Mouse (Mus musculus) bone marrow, adult 2 months (tissue): Measurements from ENCODE around the gene Dennd1a.

Source experiments
- CTCF ChIP-seq: fragments of 200-500 bp; IDR thresholded peaks from 2 replicates; pipeline ENCODE4 v1.5.1; 2011; ENCODE audit warnings: low read length, control low read depth; ENCODE audit not compliant: control insufficient read depth, insufficient read depth
- POLR2A ChIP-seq: fragments of 200-500 bp; IDR thresholded peaks from 2 replicates; pipeline ENCODE4 v1.6.1; 2011; ENCODE audit warnings: low read depth, mild to moderate bottlenecking, control low read depth, low read length, borderline replicate concordance; ENCODE audit not compliant: control insufficient read depth

DNA sequence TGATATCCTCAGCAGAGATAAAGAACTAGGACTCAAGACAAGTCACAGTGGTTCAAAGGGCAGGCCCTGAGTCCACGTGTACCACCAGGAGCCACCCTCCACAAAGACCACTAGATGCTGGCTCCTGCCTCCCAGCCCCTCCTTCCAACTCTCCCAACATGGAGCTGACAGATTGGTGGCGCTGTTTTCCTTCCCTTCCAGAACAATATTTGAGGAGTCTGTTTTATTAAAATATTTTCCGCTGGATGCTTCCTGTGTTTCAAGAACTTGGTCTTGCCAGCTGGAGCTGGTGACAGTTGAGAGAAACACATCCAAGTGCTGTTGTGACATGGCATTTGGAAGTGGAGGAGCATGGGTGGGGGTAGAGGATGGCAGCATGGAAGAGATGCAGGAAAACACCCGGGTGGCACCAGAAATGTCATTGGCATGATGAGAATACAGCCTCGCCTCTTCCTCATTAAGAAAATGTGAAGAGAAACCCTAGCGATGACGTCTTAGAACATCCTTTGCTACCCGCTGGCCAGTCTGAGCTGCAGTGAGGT, 472.3 kb downstream of the Dennd1a start:
- TF ChIP-seq POLR2A (no peak), CTCF (no peak)
